Mouse (Mus musculus) CD4-positive, CD25-positive, alpha-beta regulatory T cell, adult 2 months (primary cell): Measurements from ENCODE around the gene Lsm2.
"Not testable (repeated sequence)": the region's sequence is repeated elsewhere in the genome, so short reads cannot be mapped to it uniquely, and the experiment has no call there.

Source experiments
- DNase-seq: peaks from one replicate; pipeline ENCODE4 v3.0.0-alpha.2; 2012; ENCODE audit warnings: low read depth, low spot score

The Lsm2 gene

GRCm38 (mm10) chr17:35031272-35031671 lies 49.6 kb downstream of the Lsm2 start:
- DNase-seq = no peak

GRCm38 (mm10) chr17:35031880-35032279 lies 50.2 kb downstream of the Lsm2 start:
- no peak for DNase-seq

- DNase-seq = no peak
Measured at GRCm38 (mm10) chr17:35032323-35032870, 50.7 kb downstream of the Lsm2 start.

- DNase-seq = not testable (repeated sequence)
Measured at GRCm38 (mm10) chr17:35033703-35034102, 52.0 kb downstream of the Lsm2 start.

- DNase-seq = no peak
Measured at GRCm38 (mm10) chr17:35034896-35035295, 53.2 kb downstream of the Lsm2 start.
